ENCODE assay signal across 14 mouse cellular contexts in the genomic region with DNA sequence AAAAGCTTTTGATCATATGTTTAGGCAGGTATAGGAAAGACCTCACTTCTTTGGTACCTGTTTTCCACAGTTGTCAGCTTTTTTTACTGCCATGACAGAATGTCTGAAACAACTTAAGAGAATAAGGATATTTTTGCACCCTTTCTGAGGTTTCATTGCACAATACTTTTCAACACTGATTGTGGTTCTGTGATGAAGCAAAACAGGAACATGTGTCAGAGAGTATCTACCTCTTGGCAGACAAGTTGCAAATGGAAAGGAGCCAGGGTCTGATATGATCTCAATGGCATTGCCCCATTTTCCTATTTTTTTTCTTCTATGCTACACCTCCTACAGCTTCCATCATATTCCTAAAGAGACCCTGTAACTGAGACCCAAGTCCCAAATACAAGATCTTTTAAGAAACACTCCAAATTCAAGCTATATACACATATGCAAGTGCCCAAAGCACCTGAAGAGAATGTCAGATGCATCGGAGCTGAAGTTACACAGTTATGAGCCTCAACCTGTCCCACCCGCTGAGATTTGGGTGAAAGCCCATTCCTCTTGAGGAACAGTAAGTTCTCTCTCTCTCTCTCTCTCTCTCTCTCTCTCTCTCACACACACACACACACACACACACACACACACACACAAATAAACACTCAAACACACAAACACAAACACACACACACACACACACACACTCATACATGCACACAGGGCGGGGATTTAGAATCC.
"Had no signal": no experiment of that assay in that cellular context is flagged by ENCODE, and none has a peak within 500 bp of the region (broad histone marks: within the 10 kb centered on the region; RNA-seq: fewer than 3 reads in every experiment).

No protein-coding gene starts in this region.

- DNase-seq: gastrocnemius, adult 2 months; gastrocnemius, postnatal 14 days; gastrocnemius, postnatal 36 days; heart, adult 11 months; heart, adult 2 months; heart, postnatal 14 days; heart, postnatal 36 days; kidney, adult 11 months; kidney, adult 2 months; kidney, adult 9 months; kidney, postnatal 14 days; kidney, postnatal 36 days; layer of hippocampus, adult 9-11 months; layer of hippocampus, postnatal 36 days had no signal
